Mouse (Mus musculus) bone marrow, adult 2 months (tissue): ENCODE data around the gene Jazf1. TPM values are rescaled to one million over a fixed set of nuclear protein-coding genes. Genes with fewer than 3 reads are reported as not detected.

ENCODE experiments used
- H3K27ac ChIP-seq: fragments of 200-500 bp; 2 replicates; pipeline ENCODE4 v1.5.1; 2012; ENCODE audit warnings: low read depth, mild to moderate bottlenecking, control low read depth, inconsistent platforms, low read length; ENCODE audit not compliant: control insufficient read depth, poor library complexity, insufficient read depth
- H3K4me1 ChIP-seq: fragments of 200-500 bp; 2 replicates; pipeline ENCODE4 v1.6.1; 2011; ENCODE audit warnings: low read length; ENCODE audit not compliant: control insufficient read depth, insufficient read depth
- H3K4me3 ChIP-seq: fragments of 200-500 bp; replicated peaks from 2 replicates; pipeline ENCODE3; 2011; ENCODE audit warnings: mild to moderate bottlenecking, low read depth, low read length, control low read depth; ENCODE audit not compliant: control insufficient read depth
- CTCF ChIP-seq: fragments of 200-500 bp; IDR thresholded peaks from 2 replicates; pipeline ENCODE4 v1.5.1; 2011; ENCODE audit warnings: low read length, control low read depth; ENCODE audit not compliant: control insufficient read depth, insufficient read depth
- POLR2A ChIP-seq: fragments of 200-500 bp; IDR thresholded peaks from 2 replicates; pipeline ENCODE4 v1.6.1; 2011; ENCODE audit warnings: low read depth, mild to moderate bottlenecking, control low read depth, low read length, borderline replicate concordance; ENCODE audit not compliant: control insufficient read depth
- whole genome bisulfite sequencing: fragments of 180-500 bp; shearing (Covaris S2); methylation state at CpG from one replicate; pipeline ENCODE4 v1.1.7; 2018; 5-methylcytosine and 5-hydroxymethylcytosine counted together
- polyA plus RNA-seq: library from polyadenylated mRNA; stranded (reverse); fragments of >200 nt; gene quantifications from 2 replicates; pipeline ENCODE4 v1.2.4, GENCODE M21; 2011; ENCODE audit warnings: low replicate concordance; ENCODE audit not compliant: missing spikeins, insufficient read depth, insufficient read length

Gene Jazf1
- polyA plus RNA-seq, 1 experiment = not detected

- WGBS = 84% methylated on average over 5 of the region's 5 CpGs
- Histone ChIP-seq H3K4me3 (no peak overlapping the region), H3K4me1 (no peaks in the 10 kb centered on the region), H3K27ac (no peak overlapping the region)
- TF ChIP-seq CTCF (no peak), POLR2A (no peak)
Measured at GRCm38 (mm10) chr6:52942534-52942933, 125.9 kb downstream of the Jazf1 start.

- Histone ChIP-seq H3K4me3 (no peak overlapping the region), H3K4me1 (no peaks in the 10 kb centered on the region), H3K27ac (no peak overlapping the region)
- 77% methylated on average over 5 of the region's 5 CpGs for WGBS
- no peak for TF ChIP-seq CTCF
- no peak for TF ChIP-seq POLR2A
Measured at GRCm38 (mm10) chr6:52942101-52942500, 126.3 kb downstream of the Jazf1 start.

GRCm38 (mm10) chr6:52937916-52938315 lies 130.5 kb downstream of the Jazf1 start:
- H3K4me1 ChIP-seq = no peaks in the 10 kb centered on the region
- no peak overlapping the region for H3K27ac ChIP-seq
- WGBS = 52% methylated on average over 3 of the region's 3 CpGs
- H3K4me3 ChIP-seq = no peak overlapping the region
- no peak for TF ChIP-seq CTCF
- no peak for TF ChIP-seq POLR2A

- TF ChIP-seq POLR2A = no peak
- no peak for TF ChIP-seq CTCF
- Histone ChIP-seq H3K27ac (no peak overlapping the region), H3K4me1 (no peaks in the 10 kb centered on the region), H3K4me3 (no peak overlapping the region)
- WGBS = 27% methylated on average over 10 of the region's 10 CpGs
Measured at GRCm38 (mm10) chr6:52936995-52937394, 131.4 kb downstream of the Jazf1 start.

GRCm38 (mm10) chr6:52934021-52934420 lies 134.4 kb downstream of the Jazf1 start:
- 74% methylated on average over 6 of the region's 6 CpGs for WGBS
- Histone ChIP-seq H3K27ac (no peak overlapping the region), H3K4me3 (no peak overlapping the region), H3K4me1 (no peaks in the 10 kb centered on the region)
- no peak for TF ChIP-seq POLR2A
- no peak for TF ChIP-seq CTCF

GRCm38 (mm10) chr6:52932603-52933178 lies 135.7 kb downstream of the Jazf1 start:
- no peak for TF ChIP-seq CTCF
- TF ChIP-seq POLR2A = no peak
- Histone ChIP-seq H3K27ac (no peak overlapping the region), H3K4me3 (no peak overlapping the region), H3K4me1 (no peaks in the 10 kb centered on the region)
- 75% methylated on average over 7 of the region's 7 CpGs for WGBS

- Histone ChIP-seq H3K4me3 (no peak overlapping the region), H3K4me1 (no peaks in the 10 kb centered on the region), H3K27ac (no peak overlapping the region)
- WGBS = 82% methylated on average over 12 of the region's 12 CpGs
- TF ChIP-seq POLR2A (no peak), CTCF (no peak)
Measured at GRCm38 (mm10) chr6:52929358-52929757, 139.1 kb downstream of the Jazf1 start.

- no peaks in the 10 kb centered on the region for H3K4me1 ChIP-seq
- H3K4me3 ChIP-seq = no peak overlapping the region
- TF ChIP-seq CTCF (peak; percentile 33; the same call in 1 of the 2 replicates), POLR2A (no peak)
- WGBS = 71% methylated on average over 4 of the region's 4 CpGs
- no peak overlapping the region for H3K27ac ChIP-seq
Measured at GRCm38 (mm10) chr6:52926947-52927346, 141.5 kb downstream of the Jazf1 start.
